Mouse (Mus musculus): ENCODE data around the gene Zfp995.
A peak's percentile ranks its signal among the peaks of the same experiment; 100 is the strongest.
"Not testable (repeated sequence)": the region's sequence is repeated elsewhere in the genome, so short reads cannot be mapped to it uniquely, and the experiment has no call there.

Zfp995 gene

DNA sequence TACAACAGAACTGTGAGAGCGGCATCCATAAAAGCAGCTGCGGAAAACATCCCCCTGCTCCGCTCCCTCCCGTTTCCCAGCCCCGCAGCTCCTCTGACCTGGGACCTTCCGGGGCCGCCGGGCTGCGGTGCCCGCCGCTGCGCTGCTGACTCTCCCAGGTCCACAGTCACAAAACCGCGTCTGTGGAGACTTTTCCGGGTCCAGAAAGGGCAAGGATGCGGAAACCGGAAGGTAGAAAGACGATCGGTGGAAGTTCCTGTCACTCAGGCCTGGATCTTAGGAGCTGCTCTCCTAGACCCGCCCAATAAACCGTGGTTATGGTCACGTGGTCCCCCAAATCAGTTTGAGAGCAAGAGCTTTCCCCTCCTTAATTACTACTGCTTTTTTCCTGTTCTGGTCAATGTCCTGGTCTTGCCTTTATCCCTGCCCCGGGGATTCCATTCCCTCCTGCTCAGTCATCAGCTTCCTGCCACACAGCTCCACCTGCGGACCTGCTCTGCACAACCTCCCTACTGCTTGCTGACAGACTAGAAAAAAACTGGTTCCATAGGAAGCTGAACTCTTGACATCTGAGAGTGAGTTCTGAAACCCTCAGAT lies at the start of gene Zfp995:
TSS of gene Zfp995 (minus strand) at position 471 of the 597 bp plus-strand sequence.
- peak; percentile 76 for DNase-seq

DNA sequence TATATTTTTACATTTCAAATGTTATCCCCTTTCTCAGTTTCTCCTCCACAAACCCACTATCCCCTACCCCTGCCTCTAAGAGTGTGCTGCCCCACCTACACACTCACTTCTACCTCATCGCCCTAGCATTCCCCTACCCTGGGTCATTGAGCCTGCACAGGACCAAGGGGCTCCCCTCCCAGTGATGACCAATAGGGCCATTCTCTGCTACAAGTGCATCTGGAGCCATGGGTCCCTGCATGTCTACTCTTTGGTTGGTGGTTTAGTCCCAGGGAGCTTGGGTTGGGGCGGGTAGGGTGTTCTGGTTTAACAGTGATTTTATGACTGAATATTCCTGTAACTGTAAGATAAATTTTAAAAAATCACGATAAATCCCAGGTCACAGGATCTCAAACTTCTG lies 687 bp downstream of the Zfp995 start:
- peak in 1 of 2 experiments; percentile 14 for DNase-seq

DNA sequence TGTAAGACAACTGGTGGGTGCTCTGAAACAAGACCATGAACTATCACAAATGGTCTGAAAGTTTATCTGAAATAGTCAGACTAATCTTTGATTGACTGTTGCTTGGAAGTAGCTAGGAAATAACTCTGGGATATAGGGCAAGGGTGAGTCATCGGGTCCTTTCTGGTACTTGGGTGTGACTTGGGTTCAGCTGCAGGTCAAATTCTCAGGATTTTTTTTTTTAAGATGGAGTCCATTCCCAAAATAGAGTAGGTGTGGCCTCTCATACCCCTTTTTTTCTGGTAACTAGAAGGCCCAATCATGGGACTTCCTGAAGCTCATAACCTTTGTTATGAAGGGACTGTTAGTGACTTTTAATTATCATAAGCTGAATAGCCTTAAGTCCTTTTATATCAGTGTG lies 38.5 kb downstream of the Zfp995 start:
- no peak for DNase-seq

DNA sequence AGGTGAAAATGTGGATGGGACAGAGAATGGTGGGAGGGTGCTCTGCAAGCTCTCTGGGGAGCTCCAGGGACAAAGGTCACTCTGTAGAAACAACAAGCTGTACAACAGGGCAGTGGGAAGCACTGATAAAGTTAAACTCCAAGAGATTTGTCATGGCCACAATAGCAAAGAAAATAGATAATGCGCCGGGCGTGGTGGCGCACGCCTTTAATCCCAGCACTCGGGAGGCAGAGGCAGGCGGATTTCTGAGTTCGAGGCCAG lies 63.5 kb downstream of the Zfp995 start:
- not testable (repeated sequence) for DNase-seq

- DNase-seq, result peak; percentile 56 to 59
Observed at GRCm38 (mm10) chr17:21845545-21846321, 64.0 kb downstream of the Zfp995 start, which contains the start of gene Zfp820. Zfp820 (minus strand) TSS chr17:21845772.

- DNase-seq, result no peak
Observed at GRCm38 (mm10) chr17:21838510-21838909, 71.2 kb downstream of the Zfp995 start.
